Mouse (Mus musculus) stomach, postnatal 0 days (tissue): Measurements from ENCODE around the gene Maf.

Experiments used
- CTCF ChIP-seq: IDR thresholded peaks from 2 replicates; pipeline ENCODE4 v1.5.1; 2016; ENCODE audit warnings: antibody characterized with exemption, low read depth, mild to moderate bottlenecking, moderate library complexity
- EP300 ChIP-seq: optimal IDR thresholded peaks from 2 replicates; pipeline ENCODE3; 2016; ENCODE audit warnings: antibody characterized with exemption

DNA sequence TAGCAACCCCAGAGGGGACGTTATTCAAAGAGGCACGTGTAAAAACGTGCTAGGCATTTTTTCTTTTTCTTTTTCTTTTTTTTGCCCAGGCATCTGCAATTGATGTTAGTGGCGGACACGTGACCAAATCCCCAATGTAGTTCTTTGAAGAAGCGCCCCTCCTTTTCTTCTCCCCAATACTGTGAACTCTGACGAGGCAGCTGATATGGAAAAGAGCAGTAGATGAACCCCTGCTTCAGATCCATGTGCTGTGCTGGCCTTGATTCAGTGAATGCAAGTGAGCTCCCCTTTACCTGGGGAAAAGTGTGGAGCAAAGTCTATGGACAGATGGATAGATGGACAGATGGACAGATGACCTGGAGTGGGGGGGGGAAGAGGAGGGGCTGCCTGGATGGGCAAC, 28.1 kb downstream of the Maf start:
- TF ChIP-seq CTCF (no peak), EP300 (no peak)
